Mouse (Mus musculus): ENCODE data around the gene Tmem262. TPM values are rescaled to one million over a fixed set of nuclear protein-coding genes. Genes with fewer than 3 reads are reported as not detected.

Gene Tmem262
- 0.13 TPM for polyA plus RNA-seq (2012; fragmentation: generic; extraction: Trizol)

DNA sequence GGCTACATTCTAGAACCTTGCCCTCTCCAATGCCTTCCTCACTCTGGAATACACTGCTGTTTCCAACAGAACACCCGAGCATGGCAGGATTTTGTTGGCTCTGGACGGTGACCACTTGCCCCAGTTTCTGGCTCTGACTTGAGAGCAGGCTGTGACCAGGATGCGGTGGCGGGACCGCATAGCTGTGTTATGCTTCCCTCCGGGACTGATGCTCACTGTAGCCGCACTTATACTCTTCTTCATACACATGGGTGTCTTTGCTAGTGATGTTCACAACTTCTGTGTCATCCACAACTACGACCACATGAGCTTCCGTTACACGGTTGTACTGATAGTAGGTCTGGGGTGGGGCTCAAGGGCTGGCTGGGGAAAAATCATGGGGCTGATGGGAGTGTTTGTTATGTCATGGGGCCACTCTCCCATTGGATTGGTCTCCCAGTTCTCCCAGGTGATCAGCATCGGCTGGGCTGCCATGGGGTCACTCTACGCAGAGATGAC is at the start of gene Tmem262:
Gene Tmem262, plus strand, starts transcription at position 51 of the 498 bp plus-strand sequence.
- H3K27me3 ChIP-seq (ENCODE audit: control insufficient read depth, insufficient read depth, insufficient read length) = no peaks in the 10 kb centered on the region
- H3K4me3 ChIP-seq = no peak within 1 kb of the TSS
- H3ac ChIP-seq (ENCODE audit: control insufficient read depth, insufficient read length) = no peak within 1 kb of the TSS
- no peak within 1 kb of the TSS for H3K4me2 ChIP-seq (ENCODE audit: low read depth)
- H3K79me2 ChIP-seq (ENCODE audit: control insufficient read depth, insufficient read depth) = peaks cover 35% of the 10 kb centered on the region
- H3K36me3 ChIP-seq (ENCODE audit: control insufficient read depth, insufficient read depth) = no peaks in the 10 kb centered on the region
- TF ChIP-seq POLR2A (IDR thresholded peaks at IDR 0.05; ENCODE audit: insufficient read length, low read depth) (no peak), TCF3 (IDR thresholded peaks at IDR 0.05; ENCODE audit: insufficient read length, low read depth) (no peak), REST (IDR thresholded peaks at IDR 0.05; ENCODE audit: insufficient read depth, insufficient read length) (no peak), MYOD1 (IDR thresholded peaks at IDR 0.05; ENCODE audit: control insufficient read depth in 1 of 3, insufficient read length in 2 of 3, low read depth in 2 of 3) (no peak), SRF (IDR thresholded peaks at IDR 0.05; ENCODE audit: control insufficient read depth, insufficient read length, low read depth) (no peak), E2F4 (IDR thresholded peaks at IDR 0.05; ENCODE audit: insufficient read depth) (no peak), MAX (IDR thresholded peaks at IDR 0.05; ENCODE audit: low read depth) (no peak), TCF12 (IDR thresholded peaks at IDR 0.05; ENCODE audit: insufficient read depth, poor library complexity, severe bottlenecking) (no peak), USF1 (IDR thresholded peaks at IDR 0.05; ENCODE audit: low read depth) (no peak), POLR2AphosphoS2 (IDR thresholded peaks at IDR 0.05; ENCODE audit: insufficient read length, low read depth) (no peak), CEBPB (IDR thresholded peaks at IDR 0.05; ENCODE audit: insufficient read depth, poor library complexity, severe bottlenecking) (no peak), MYOG (IDR thresholded peaks at IDR 0.05; ENCODE audit: control insufficient read depth in 1 of 3, insufficient read depth in 1 of 3, insufficient read length in 2 of 3, low read depth in 2 of 3) (no peak)

DNA sequence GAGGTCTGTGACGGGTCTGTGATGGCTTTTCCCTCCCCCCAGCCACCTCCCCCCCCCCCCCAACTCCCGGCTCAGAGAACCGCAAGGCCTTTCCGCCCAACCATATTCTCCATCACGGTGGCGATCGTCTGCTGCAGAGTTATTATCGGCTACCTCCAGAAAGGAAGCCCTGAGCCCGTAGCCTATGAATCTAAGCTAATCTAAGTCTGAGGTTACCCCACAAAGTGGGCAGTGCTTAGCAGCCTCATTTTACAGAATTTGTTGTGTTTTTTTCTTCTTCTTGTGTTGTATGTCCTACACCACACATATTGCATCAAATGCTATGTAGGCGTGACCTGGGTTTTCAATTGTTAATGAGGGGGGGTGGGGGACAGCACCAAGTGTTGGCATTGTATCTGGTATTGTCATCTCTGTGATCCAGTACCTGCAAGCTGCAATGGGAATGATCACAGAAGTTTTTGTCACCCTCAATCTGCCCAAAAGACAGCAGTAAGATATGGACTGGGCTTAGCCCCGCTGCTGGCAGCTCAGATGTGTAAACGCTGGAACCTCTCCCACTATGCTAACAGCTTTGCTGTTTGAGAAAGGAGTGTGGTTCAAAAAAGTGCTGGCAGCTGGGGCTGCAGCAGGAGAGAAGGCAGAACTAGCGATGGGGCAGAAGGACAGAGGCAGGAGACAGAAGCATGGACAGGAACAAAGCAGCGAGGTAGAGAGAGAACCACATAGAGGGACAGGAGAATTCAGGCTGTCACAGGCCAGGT is 49.1 kb upstream of the Tmem262 start:
- no peaks in the 10 kb centered on the region for H3K79me2 ChIP-seq (ENCODE audit: control insufficient read depth, insufficient read depth)
- no peak overlapping the region for H3K4me2 ChIP-seq (ENCODE audit: low read depth)
- no peak overlapping the region for H3ac ChIP-seq (ENCODE audit: control insufficient read depth, insufficient read length)
- no peak overlapping the region for H3K4me3 ChIP-seq
- TF ChIP-seq CEBPB (IDR thresholded peaks at IDR 0.05; ENCODE audit: insufficient read depth, poor library complexity, severe bottlenecking) (no peak), POLR2AphosphoS2 (IDR thresholded peaks at IDR 0.05; ENCODE audit: insufficient read length, low read depth) (no peak), MYOG (IDR thresholded peaks at IDR 0.05; ENCODE audit: control insufficient read depth in 1 of 3, insufficient read depth in 1 of 3, insufficient read length in 2 of 3, low read depth in 2 of 3) (no peak), POLR2A (IDR thresholded peaks at IDR 0.05; ENCODE audit: insufficient read length, low read depth) (no peak), E2F4 (IDR thresholded peaks at IDR 0.05; ENCODE audit: insufficient read depth) (no peak), TCF3 (IDR thresholded peaks at IDR 0.05; ENCODE audit: insufficient read length, low read depth) (no peak), MAX (IDR thresholded peaks at IDR 0.05; ENCODE audit: low read depth) (no peak), USF1 (IDR thresholded peaks at IDR 0.05; ENCODE audit: low read depth) (no peak), MYOD1 (IDR thresholded peaks at IDR 0.05; ENCODE audit: control insufficient read depth in 1 of 3, insufficient read length in 2 of 3, low read depth in 2 of 3) (no peak), TCF12 (IDR thresholded peaks at IDR 0.05; ENCODE audit: insufficient read depth, poor library complexity, severe bottlenecking) (no peak), SRF (IDR thresholded peaks at IDR 0.05; ENCODE audit: control insufficient read depth, insufficient read length, low read depth) (no peak), REST (IDR thresholded peaks at IDR 0.05; ENCODE audit: insufficient read depth, insufficient read length) (no peak)
- no peaks in the 10 kb centered on the region for H3K36me3 ChIP-seq (ENCODE audit: control insufficient read depth, insufficient read depth)
- H3K27me3 ChIP-seq (ENCODE audit: control insufficient read depth, insufficient read depth, insufficient read length) = peaks cover 6% of the 10 kb centered on the region

DNA sequence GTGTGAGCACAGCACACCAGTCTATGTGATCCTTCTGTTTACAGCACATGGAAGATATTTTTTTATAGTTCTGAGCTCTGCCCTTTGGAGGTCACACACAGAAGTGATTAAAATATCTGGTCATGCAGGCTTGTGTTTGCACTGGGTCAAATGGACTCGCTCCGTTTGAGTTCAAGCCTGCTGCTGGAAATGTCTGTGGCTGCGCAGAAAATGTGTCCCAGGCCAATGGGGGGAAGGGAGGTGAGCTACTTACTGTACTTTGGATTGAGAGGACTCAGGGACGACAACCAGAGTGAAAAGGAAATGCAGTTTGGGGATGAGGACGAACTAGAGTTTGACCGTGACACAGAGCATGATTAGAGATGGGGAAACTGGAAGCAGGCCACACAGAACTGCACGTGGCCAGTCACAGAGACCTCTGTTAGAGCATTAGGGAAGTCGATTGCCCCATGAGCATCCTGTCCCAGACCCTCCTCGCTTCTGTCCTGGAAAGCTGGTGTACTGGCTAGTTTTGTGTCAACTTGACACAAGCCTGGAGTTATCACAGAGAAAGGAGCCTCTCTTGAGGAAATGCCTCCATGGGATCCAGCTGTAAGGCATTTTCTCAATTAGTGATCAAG is 43.8 kb upstream of the Tmem262 start:
- no peak overlapping the region for H3ac ChIP-seq (ENCODE audit: control insufficient read depth, insufficient read length)
- H3K79me2 ChIP-seq (ENCODE audit: control insufficient read depth, insufficient read depth) = no peaks in the 10 kb centered on the region
- no peak overlapping the region for H3K4me3 ChIP-seq
- TF ChIP-seq POLR2A (IDR thresholded peaks at IDR 0.05; ENCODE audit: insufficient read length, low read depth) (no peak), REST (IDR thresholded peaks at IDR 0.05; ENCODE audit: insufficient read depth, insufficient read length) (no peak), TCF3 (IDR thresholded peaks at IDR 0.05; ENCODE audit: insufficient read length, low read depth) (no peak), TCF12 (IDR thresholded peaks at IDR 0.05; ENCODE audit: insufficient read depth, poor library complexity, severe bottlenecking) (no peak), MAX (IDR thresholded peaks at IDR 0.05; ENCODE audit: low read depth) (no peak), USF1 (IDR thresholded peaks at IDR 0.05; ENCODE audit: low read depth) (no peak), SRF (IDR thresholded peaks at IDR 0.05; ENCODE audit: control insufficient read depth, insufficient read length, low read depth) (no peak), E2F4 (IDR thresholded peaks at IDR 0.05; ENCODE audit: insufficient read depth) (no peak), CEBPB (IDR thresholded peaks at IDR 0.05; ENCODE audit: insufficient read depth, poor library complexity, severe bottlenecking) (no peak), MYOG (IDR thresholded peaks at IDR 0.05; ENCODE audit: control insufficient read depth in 1 of 3, insufficient read depth in 1 of 3, insufficient read length in 2 of 3, low read depth in 2 of 3) (no peak), MYOD1 (IDR thresholded peaks at IDR 0.05; ENCODE audit: control insufficient read depth in 1 of 3, insufficient read length in 2 of 3, low read depth in 2 of 3) (no peak), POLR2AphosphoS2 (IDR thresholded peaks at IDR 0.05; ENCODE audit: insufficient read length, low read depth) (no peak)
- no peaks in the 10 kb centered on the region for H3K36me3 ChIP-seq (ENCODE audit: control insufficient read depth, insufficient read depth)
- no peak overlapping the region for H3K4me2 ChIP-seq (ENCODE audit: low read depth)
- no peaks in the 10 kb centered on the region for H3K27me3 ChIP-seq (ENCODE audit: control insufficient read depth, insufficient read depth, insufficient read length)

DNA sequence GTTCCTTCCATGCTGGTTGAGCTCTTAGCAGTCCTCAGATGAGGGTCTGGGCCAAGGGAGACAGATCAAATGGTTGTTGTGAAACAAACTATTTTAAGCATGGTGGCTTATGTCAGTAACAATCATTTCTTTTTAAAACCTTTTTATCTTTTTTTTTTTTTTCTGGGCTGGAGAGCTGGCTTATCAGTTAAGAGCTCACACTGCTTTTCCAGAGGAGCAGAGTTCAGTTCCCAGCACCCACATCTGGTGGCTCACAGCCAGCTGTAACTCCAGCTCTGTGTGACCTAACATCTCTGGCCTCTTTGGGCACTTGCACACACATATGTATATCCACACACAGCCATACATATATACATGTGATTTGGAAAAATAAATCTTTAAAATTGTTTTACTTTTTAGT is 42.1 kb upstream of the Tmem262 start:
- H3K79me2 ChIP-seq (ENCODE audit: control insufficient read depth, insufficient read depth) = no peaks in the 10 kb centered on the region
- TF ChIP-seq MYOG (IDR thresholded peaks at IDR 0.05; ENCODE audit: control insufficient read depth in 1 of 3, insufficient read depth in 1 of 3, insufficient read length in 2 of 3, low read depth in 2 of 3) = no peak
- no peak for TF ChIP-seq POLR2A (IDR thresholded peaks at IDR 0.05; ENCODE audit: insufficient read length, low read depth)
- no peak for TF ChIP-seq MYOD1 (IDR thresholded peaks at IDR 0.05; ENCODE audit: control insufficient read depth in 1 of 3, insufficient read length in 2 of 3, low read depth in 2 of 3)
- no peak for TF ChIP-seq USF1 (IDR thresholded peaks at IDR 0.05; ENCODE audit: low read depth)
- no peak for TF ChIP-seq MAX (IDR thresholded peaks at IDR 0.05; ENCODE audit: low read depth)
- TF ChIP-seq CEBPB (IDR thresholded peaks at IDR 0.05; ENCODE audit: insufficient read depth, poor library complexity, severe bottlenecking) = no peak
- no peak overlapping the region for H3K4me3 ChIP-seq
- H3K36me3 ChIP-seq (ENCODE audit: control insufficient read depth, insufficient read depth) = no peaks in the 10 kb centered on the region
- H3K4me2 ChIP-seq (ENCODE audit: low read depth) = no peak overlapping the region
- no peak overlapping the region for H3ac ChIP-seq (ENCODE audit: control insufficient read depth, insufficient read length)
- no peaks in the 10 kb centered on the region for H3K27me3 ChIP-seq (ENCODE audit: control insufficient read depth, insufficient read depth, insufficient read length)

Data from myocyte (in vitro differentiated cells).